Mouse (Mus musculus) heart, adult 11 months (tissue): ENCODE results near the gene Tctex1d4.

Experiments
- DNase-seq: peaks from one replicate; pipeline ENCODE4 v3.0.0; 2022

Gene Tctex1d4

DNA sequence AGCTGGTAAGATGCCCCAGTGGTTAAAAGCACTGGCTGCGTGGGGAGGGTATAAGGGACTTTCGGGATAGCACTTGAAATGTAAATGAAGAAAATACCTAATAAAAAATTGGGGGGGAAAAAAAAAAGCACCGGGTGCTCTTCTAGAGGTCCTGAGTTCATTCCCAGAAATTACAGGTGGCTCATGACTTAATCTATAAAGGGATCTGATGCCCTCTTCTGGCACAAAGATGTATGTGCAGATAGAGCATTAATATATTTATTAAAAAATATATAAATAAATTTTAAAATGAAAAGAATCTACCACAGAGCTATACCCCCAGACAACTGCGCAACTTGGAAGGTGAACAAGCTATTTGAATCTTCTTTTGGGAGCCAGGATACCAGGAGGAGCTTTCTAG lies 14.0 kb downstream of the Tctex1d4 start:
- DNase-seq, result no peak

DNA sequence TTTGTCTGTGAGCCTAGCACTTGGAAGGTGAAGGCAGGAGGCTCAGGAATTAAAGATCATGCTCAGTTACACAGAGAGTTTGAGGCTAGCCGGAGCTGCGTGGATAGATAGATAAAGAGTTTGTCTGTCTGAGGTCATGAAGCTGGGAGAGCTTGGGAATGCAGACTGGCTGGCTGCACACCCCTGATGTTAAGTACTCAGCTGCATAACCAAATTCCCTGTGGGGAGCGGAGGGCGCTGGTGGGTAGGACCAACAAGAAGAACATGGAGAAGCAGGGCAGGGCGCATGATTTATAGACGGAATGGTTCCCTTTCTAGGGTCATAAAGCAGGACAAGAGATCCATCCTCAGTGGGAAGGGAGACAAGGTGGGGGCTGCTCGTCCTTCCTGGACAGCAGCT lies 16.4 kb downstream of the Tctex1d4 start:
- no peak for DNase-seq

DNA sequence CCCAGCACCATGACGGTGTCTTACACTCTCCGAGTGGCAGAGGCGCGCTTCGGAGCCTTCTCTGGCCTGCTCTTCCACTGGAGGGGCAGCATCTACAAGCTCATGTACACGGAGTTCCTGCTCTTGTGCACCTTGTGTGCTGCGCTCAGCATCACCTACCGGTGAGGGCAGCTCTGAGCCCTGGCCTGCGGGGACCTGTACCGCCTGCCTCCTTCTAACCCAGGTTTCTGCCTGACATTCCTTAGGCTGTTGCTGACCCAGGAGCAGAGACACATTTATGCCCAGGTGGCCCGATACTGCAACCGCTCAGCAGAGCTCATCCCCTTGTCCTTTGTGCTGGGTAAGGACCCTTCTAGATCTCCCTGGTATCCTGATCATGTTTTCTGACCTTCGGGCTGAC lies 18.7 kb downstream of the Tctex1d4 start:
- DNase-seq, result no peak

DNA sequence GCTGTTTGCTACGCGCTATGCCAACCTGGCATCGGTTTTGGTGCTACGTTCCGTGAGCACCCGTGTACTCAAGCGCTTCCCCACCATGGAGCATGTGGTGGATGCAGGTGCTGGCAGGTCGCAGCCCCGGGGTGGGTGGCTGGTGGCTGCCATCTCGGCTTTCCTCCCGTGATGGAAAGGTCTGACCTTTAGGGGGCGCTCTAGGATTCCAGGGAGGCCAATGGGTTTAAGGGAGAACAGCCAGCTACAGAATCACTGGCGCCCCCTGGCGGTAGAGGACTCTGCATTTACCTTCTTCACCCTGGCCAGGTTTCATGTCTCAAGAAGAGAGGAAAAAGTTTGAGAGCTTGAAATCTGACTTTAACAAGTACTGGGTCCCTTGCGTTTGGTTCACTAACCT lies 19.6 kb downstream of the Tctex1d4 start:
- peak; percentile 98 for DNase-seq

DNA sequence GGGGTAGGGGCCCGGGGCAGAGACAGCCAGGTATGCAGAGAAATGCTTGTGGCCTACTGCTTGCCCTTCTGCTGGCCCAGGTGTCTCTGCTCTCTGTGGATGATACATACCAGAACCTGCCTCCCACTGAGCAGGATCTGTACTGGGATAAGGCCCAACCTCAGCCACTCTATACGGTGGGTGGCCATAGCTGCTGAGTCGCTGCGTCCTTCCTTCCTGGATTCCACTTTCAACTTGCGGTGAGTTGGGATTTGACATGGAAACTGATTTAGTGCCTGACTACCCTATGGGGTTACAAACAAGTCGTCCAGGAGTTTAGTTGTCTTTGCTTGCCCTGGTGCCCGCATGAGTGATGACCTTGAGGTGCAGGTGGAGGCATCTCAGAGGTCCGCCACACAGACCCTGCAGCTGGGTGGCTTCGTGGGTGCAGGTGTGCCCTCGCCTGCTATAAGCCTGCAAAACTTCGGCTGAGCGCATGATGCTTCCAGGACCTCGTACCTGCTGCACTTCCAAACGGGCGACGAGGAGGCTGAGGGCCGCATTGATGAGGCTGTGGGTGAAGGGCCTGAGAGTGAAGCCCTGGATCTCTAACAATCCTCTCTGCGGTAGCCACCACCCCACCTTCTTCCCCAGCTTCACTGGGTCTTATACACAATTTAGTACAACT lies 21.6 kb downstream of the Tctex1d4 start:
- no peak for DNase-seq

DNA sequence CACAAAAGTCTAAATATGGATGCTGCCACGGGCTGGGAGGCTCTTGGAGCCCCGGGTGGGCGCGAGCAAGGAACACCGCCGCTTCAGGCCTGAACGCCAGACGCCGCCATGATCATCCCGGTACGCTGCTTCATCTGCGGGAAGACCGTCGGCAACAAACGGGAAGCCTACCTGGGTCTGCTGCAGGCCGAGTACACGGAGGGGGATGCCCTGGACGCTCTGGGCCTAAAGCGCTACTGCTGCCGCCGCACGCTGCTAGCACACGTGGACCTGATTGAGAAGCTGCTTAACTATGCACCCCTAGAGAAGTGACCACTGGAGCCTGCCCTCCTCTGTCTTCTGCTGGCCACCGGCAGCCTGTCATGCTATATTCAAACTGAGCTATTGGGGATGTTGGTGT lies 22.2 kb downstream of the Tctex1d4 start:
- DNase-seq, result peak; percentile 88

DNA sequence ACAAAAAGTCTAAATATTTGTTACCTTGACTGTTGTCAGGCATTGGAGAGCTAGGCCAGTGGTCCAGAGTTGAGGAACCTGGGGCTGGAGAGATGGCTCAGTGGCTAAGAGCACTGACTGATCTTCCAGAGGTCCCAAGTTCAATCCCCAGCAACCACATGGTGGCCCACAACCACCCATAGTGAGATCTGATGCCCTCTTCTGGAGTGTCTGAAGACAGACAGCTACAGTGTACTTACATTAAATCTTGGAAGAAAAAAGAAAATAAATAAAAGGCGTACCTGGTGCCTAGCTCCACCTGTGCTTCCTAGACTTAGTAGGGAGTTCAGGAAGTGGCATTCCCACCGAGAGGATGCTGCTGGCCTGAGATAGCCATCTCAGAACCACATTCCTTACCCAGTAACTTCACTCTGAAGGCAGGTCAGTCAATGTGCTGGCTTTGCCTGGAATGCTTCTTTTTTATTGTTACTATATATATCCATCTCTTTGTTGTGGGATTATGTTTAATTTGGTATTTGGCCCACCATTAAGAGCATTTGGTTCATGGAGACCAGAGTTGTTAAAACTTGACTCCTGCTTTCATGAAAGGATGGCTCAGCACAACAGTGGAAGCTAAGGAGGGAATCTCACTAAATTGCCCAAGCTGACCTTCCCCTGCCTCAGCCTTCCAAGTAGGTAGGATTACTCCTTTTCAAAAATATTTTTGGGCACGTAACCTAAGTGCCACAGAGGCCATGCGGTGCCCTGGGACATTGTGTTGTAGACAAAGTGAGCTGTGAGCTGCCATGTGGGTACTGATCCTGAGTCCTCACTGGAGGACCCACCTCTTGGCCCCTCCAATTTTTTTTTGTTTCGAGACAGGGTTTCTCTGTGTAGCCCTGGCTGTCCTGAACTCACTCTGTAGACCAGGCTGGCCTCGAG lies 23.0 kb downstream of the Tctex1d4 start:
- no peak for DNase-seq

DNA sequence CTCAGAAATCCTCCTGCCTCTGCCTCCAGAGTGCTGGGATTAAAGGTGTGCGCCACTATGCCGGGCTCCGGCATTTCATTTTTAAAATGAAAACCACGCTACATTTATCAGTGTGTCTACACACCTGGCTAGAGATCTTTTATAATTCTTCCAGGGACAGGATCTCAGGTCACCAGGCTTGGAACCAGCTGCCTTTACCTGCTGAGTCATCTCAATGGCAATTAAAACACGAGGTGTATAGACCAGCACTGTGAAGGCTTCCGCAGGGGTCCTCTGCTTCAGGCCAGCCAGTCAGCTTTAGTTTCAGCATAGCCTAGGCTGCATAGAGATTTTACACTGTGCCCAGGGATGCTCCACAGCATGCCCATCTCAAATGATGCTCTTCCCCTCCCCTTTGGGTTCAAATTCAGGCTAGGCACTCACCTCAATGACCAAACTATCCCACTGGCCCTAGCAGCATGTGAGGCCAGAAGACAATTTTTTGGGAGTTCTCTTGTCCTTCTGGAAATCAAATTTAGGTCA lies 23.7 kb downstream of the Tctex1d4 start:
- DNase-seq, result no peak

DNA sequence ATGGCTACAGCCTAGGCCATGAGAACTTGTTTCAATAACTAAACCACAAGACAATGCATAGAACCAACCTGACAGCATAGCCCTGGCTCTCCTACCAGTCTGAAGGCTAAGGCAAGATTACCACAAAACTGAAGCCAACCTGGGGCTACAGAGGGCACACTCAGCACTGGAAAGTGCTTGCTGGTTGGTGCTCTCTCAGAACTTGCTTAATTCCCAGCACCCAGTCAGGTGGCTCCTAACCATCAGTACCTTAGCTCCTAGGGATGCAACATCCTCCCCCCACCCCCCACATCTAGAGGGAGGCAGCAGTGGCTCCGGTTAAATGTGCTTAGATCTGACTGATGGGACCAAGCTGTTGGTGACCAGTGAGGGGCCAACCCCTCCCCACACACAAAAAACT lies 24.8 kb downstream of the Tctex1d4 start:
- DNase-seq, result no peak

DNA sequence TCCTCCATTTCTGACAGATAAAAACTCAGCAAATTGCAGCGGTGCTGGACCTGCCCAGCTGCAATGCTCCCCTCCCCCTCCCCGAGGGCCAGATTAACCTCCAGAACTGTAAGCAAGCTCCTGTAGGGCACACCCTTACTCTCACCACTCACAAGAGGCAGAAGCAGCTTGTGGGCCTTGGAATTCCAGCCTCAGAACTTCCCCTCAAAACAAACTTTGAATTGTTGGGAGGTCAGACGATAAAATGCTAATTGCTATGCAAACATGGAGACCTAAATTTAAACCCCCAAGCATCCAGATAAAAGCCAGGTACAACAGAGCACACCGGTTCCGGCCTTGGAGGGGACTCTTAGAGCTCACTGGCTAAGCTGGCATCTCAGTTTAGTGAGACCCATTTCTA lies 26.1 kb downstream of the Tctex1d4 start:
- DNase-seq, result no peak

DNA sequence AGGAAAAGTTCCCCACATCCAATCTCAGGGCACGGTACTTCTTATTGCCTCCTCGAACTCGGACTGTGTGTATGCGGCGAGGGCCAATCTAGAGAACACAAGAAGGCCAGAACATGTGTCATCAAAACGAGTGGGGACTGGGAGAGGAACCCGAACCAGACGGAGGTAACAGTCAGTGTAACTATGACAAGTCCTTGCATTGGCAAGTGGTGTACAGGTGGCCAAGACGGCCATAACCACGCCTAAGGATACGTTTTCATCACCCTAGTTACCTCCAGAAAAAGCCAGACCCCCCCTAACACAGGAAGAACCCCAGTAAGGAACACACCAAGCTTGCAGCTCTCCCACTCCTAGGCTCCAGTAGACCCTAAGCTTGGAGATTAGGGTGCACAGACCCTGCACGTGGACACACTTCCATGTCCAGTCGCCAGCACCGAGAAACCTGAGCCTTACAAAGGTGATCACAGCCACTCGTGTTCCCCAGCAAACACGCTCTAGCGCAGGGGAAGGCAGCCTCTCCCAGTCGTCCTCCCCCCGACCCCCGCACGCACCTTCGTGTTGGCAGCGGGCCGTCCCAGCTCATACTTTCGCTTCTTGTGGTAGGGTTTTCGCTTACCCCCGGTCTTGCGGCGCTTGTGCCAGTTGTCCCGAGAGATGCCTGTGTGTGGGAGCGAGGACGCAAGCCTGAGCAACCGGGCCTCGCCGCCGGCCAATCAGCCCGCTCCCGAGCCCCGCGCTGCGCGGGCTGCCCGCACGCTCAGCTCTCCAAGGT lies 28.6 kb downstream of the Tctex1d4 start:
- DNase-seq, result peak; percentile 94

DNA sequence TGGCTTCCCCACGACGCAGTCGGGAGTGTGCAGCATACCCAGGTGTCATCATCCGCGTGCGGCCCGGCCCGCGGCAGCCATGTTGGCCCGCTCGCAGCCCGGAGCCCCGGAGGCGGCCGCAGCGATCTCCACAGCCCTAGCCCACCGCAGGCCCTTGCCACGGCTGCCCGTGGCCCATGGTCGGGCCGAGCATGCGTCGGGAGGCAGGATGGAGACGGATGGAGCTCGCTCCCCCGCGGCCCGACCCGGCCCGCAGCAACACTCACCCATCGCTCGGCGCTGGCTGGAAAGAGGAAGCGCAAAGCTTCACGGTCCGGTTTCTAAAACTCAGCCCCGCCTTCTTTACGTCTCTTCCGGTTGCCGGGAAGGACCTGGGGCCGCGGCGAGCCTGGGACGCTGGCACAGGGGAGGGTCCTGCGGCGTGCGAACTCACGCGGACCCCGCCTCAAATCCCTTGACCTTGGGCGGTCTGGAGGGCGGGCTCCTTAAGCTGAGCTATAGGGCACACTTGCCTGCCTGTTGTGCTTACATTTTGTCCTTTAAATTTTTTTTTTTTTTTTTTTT lies 29.3 kb downstream of the Tctex1d4 start, which contains the start of gene Rps8:
Gene Rps8 (minus strand): TSS at position 452 of the 564 bp plus-strand sequence.
- peak; percentile 99 for DNase-seq

DNA sequence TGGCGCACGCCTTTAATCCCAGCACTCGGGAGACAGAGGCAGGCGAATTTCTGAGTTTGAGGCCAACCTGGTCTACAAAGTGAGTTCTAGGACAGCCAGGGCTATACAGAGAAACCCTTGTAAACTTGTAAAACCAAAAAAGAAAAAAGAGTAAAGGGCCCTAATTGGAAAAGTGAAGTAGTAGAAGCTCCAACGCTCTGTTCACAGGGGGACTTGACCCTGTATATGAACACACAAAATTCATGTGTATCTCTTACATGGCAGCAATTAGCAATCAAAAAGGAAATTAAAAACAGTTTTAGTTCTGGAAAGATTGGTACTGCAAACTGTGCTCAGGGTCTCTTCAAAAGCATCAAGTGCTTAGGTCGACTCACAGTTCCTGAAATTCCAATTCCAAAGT lies 29.8 kb downstream of the Tctex1d4 start:
- no peak for DNase-seq

DNA sequence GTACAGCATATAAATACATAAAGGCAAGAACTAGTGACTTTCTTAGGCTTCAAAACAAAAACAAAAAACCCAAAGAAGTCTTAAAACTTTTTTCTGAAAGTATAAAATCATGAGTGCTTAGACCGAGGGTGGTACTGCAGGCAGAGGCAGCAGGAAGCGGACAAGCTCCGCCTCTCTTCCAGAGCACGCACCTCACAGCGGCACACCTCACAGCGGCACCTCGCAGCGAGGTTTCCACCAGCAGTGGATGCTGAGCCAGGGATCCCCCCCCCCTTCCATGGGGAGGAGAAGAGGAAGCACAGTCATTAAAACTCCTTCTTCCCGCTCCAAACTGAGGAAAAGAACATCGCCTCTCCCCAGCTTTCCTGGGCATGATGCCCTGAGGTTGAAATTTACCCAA lies 33.1 kb downstream of the Tctex1d4 start:
- DNase-seq, result no peak

DNA sequence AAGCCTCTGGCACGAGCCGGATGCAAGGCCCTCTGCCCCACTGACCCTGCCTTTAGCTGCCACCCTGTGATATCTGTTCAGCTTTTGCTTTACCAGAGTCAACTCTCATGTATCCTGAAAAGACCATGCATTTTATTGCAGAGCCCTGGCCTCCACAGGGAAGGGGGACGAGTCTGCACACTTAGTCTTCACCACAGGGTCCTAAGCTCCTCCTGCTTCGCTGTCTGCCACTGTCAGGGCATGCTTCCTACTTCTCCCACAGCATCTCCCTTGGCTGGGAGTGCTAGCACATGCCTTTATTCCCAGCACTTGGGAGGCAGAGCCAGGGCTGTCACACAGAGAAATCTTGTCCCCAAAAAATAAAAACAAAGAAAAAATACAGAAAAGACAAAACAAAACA lies 34.6 kb downstream of the Tctex1d4 start:
- no peak for DNase-seq

DNA sequence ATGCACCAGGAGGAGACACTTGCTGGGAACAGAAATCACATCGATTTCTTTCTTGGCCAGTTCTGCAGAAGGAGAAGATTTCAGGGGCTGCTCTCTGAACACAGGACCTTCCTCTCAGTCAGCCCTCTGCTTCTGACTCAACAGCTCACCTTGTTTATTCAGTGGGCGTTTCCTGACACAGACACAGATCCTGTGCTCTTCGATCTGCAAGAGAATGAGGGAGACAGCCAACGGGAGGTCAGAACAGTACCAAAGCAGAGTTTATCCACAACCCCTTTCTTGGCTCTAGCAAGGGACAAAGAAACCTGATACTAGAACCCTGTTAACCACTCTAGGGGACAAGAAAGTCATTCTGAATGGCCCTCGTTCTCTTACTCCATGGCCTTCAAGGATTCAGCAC lies 43.3 kb downstream of the Tctex1d4 start:
- DNase-seq, result no peak
